Mouse (Mus musculus) midbrain, embryonic 10.5 days (tissue): Measurements from ENCODE around the gene Ciao2a. TPM values are rescaled to one million over a fixed set of nuclear protein-coding genes. Genes with fewer than 3 reads are reported as not detected.

Source experiments
- DNase-seq: peaks from one replicate; pipeline ENCODE4 v3.0.0-alpha.2; 2017; ENCODE audit warnings: low spot score
- H3K27ac ChIP-seq: fragments of 300-500 bp; sonication (generic); replicated peaks from 2 replicates; pipeline ENCODE4 v1.5.1; 2016; ENCODE audit warnings: mild to moderate bottlenecking
- H3K27me3 ChIP-seq: fragments of 300-500 bp; sonication (generic); 2 replicates; pipeline ENCODE4 v1.6.1; 2016; ENCODE audit warnings: low read depth, mild to moderate bottlenecking; ENCODE audit not compliant: poor library complexity, severe bottlenecking
- H3K36me3 ChIP-seq: fragments of 300-500 bp; sonication (generic); 2 replicates; pipeline ENCODE4 v1.6.1; 2016; ENCODE audit warnings: mild to moderate bottlenecking, moderate library complexity
- H3K4me1 ChIP-seq: fragments of 300-500 bp; sonication (generic); 2 replicates; pipeline ENCODE4 v1.6.1; 2016
- H3K4me3 ChIP-seq: fragments of 300-500 bp; sonication (generic); 2 replicates; pipeline ENCODE4 v1.5.1; 2016; ENCODE audit warnings: mild to moderate bottlenecking, moderate library complexity
- H3K9me3 ChIP-seq: fragments of 300-500 bp; sonication (generic); replicated peaks from 2 replicates; pipeline ENCODE4 v1.6.1; 2016; ENCODE audit warnings: mild to moderate bottlenecking
- WGBS: fragments of 180-500 bp; shearing (Covaris S2); methylation state at CpG from one replicate; pipeline ENCODE4 v1.1.7; 2016; 5-methylcytosine and 5-hydroxymethylcytosine counted together
- polyA plus RNA-seq: library from polyadenylated mRNA; unstranded; fragments of >200 nt; fragmentation: Nextera tagmentation; extraction: Ambion mirVana; gene quantifications from 2 replicates; pipeline ENCODE4 v1.2.1, GENCODE M21; 2016

The Ciao2a gene
- polyA plus RNA-seq, 1 experiment from 2014 or later: 156 TPM

DNA sequence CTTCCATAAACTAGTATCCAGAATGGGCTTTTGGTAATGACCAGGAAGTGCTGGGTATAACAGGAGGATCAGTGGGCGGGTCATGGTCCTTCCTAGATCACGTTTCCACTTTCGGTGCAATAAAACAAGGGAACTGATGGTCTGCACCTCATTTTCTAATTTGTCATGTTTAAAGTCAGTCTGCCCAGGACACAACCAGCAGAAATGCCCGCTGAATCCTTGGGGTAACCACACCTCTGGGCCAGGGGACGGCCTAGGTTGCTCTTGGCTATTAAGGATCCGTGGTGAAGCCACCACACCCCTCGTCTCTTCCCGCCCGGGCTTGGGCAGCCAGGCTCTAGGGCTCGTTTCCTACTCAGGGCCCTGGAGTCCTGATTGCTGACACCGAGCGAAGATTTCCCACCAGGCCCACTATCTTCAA, 2.3 kb upstream of the Ciao2a start:
- peaks cover 5% of the 10 kb centered on the region for H3K36me3 ChIP-seq
- H3K27me3 ChIP-seq: no peaks in the 10 kb centered on the region
- under 1% methylated on average over 12 of the region's 12 CpGs for WGBS
- H3K27ac ChIP-seq: peak overlapping the region; percentile 93
- no peaks in the 10 kb centered on the region for H3K9me3 ChIP-seq
- peak overlapping the region; percentile 86 for H3K4me3 ChIP-seq
- DNase-seq: no peak
- peaks cover 44% of the 10 kb centered on the region for H3K4me1 ChIP-seq

- 18% methylated on average over 33 of the region's 33 CpGs for WGBS
- peaks cover 48% of the 10 kb centered on the region for H3K4me1 ChIP-seq
Observed at GRCm38 (mm10) chr9:66124681-66125542, 1.5 kb upstream of the Ciao2a start.

DNA sequence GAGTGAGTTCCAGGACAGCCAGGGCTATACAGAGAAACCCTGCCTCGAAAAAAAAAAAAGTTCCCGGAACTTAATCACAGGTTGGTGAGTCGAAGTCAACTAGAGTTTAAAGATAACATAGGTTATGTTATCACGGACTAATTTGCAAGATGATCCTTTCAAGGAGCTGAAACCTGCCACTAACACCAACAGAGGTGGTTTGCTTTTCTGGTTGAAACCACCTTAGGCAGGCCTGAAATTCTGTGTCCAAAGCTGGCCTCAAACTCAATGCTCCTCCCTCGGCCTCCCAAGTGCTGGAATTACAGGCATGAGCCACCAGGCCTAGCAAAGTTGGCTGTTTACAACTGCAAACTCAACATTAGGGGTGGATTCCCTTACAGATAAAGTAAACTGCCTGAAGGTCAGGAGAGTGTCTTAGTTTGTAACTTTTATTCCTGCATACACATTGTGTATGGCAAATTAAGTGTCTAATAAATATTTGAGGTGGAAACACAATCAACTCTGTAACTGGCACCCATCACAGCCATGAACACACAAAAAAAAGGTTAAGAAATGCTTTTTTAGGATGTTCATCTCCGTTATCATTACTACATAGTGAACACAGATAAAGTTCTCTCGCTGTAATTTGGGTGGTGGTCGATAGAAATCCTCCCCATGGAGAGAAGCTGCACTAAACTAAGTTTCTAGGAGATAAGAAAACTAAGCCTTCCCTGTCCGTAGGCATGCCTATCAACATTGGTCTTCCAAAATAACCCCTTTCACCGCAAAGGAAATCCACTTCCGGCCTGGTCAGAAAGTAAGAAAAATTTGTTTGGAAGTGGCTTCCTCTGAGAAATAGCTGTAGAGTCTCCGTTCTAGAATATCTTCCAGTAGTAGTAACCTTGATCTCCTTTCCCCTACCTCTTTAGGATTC, 612 bp upstream of the Ciao2a start:
- peak overlapping the region; percentile 93 for H3K27ac ChIP-seq
- H3K4me1 ChIP-seq: peaks cover 48% of the 10 kb centered on the region
- no peak for DNase-seq
- H3K36me3 ChIP-seq: peaks cover 12% of the 10 kb centered on the region
- H3K27me3 ChIP-seq: no peaks in the 10 kb centered on the region
- peak overlapping the region; percentile 61 for H3K4me3 ChIP-seq
- H3K9me3 ChIP-seq: no peaks in the 10 kb centered on the region
- WGBS: 67% methylated on average over 12 of the region's 12 CpGs

More at GRCm38 (mm10) chr9:66124681-66125542, 1.5 kb upstream of the Ciao2a start:
- DNase-seq: peak; percentile 99
- H3K36me3 ChIP-seq: peaks cover 5% of the 10 kb centered on the region
- no peaks in the 10 kb centered on the region for H3K9me3 ChIP-seq
- H3K4me3 ChIP-seq: peak overlapping the region; percentile 86
- peak overlapping the region; percentile 93 for H3K27ac ChIP-seq
- no peaks in the 10 kb centered on the region for H3K27me3 ChIP-seq

DNA sequence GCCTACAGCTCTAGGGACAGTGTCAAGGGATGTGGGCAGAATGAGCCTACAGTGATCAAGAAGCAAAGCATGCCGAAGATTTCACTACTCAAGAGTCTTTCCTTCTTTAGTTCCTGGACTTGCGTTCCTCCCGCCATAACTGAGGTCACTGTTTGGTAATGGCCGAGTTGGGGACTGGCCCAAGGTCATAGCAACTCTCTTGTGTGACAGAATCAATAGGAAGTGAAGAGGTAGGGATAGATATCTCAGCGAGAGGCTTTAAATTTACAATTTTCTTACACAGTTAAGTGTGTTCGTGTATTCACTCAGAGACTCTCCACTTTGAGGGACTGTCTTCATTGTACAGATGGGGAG, 759 bp downstream of the Ciao2a start:
- DNase-seq: no peak
- H3K27ac ChIP-seq: peak overlapping the region; percentile 93
- peaks cover 48% of the 10 kb centered on the region for H3K4me1 ChIP-seq
- peaks cover 18% of the 10 kb centered on the region for H3K36me3 ChIP-seq
- H3K9me3 ChIP-seq: no peaks in the 10 kb centered on the region
- peak overlapping the region; percentile 61 for H3K4me3 ChIP-seq
- WGBS: 61% methylated on average over 6 of the region's 6 CpGs
- no peaks in the 10 kb centered on the region for H3K27me3 ChIP-seq

- no peak overlapping the region for H3K27ac ChIP-seq
- H3K4me1 ChIP-seq: peaks cover 46% of the 10 kb centered on the region
- no peak for DNase-seq
- H3K27me3 ChIP-seq: no peaks in the 10 kb centered on the region
- no peaks in the 10 kb centered on the region for H3K9me3 ChIP-seq
- 96% methylated on average over 4 of the region's 4 CpGs for WGBS
- peaks cover 21% of the 10 kb centered on the region for H3K36me3 ChIP-seq
- H3K4me3 ChIP-seq: peak overlapping the region; percentile 61
Observed at GRCm38 (mm10) chr9:66127884-66128283, 1.5 kb downstream of the Ciao2a start.

- no peak for DNase-seq
- Histone ChIP-seq H3K36me3 (peaks cover 55% of the 10 kb centered on the region), H3K27me3 (no peaks in the 10 kb centered on the region), H3K4me1 (peaks cover 18% of the 10 kb centered on the region), H3K27ac (no peak overlapping the region), H3K4me3 (no peak overlapping the region), H3K9me3 (no peaks in the 10 kb centered on the region)
- WGBS: 96% methylated on average over 2 of the region's 2 CpGs
Observed at GRCm38 (mm10) chr9:66131466-66131865, 5.1 kb downstream of the Ciao2a start.

DNA sequence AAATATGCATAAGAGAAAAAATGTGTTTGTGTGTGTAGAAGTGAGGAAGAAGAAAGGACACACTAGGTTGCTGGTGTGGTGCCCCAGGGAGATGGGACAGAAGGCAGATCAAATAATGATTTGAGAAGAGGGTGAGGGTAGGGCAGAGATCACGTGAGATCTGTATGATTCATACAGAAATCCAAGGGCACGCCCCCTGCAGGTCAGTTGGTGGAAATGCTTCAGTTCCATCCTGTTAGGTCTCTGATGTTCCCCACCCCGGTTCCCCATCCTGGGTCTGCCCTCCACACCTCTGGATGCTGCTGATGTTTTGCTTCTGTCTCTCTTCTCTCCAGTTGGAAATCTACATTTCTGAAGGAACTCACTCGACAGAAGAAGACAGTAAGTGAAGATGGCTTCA, 9.6 kb downstream of the Ciao2a start:
- no peak overlapping the region for H3K27ac ChIP-seq

DNA sequence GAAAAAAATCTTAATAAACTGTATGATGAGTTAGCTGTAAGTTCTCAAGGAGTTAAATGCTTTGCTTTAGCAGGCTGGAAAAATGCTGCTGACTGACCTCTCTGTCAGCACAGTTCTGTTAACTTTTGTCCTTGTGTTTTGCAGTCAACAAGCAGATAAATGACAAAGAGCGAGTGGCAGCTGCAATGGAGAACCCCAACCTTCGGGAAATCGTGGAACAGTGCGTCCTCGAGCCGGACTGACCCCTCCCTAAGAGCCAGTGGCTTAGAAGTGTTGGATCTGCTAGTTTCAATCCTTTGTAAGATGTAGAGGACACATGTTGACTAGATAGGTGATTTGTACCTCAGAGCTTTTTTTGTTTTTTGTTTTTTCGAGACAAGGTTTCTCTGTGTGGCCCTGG, 11.8 kb downstream of the Ciao2a start:
- DNase-seq: no peak
- H3K27me3 ChIP-seq: no peaks in the 10 kb centered on the region
- H3K4me1 ChIP-seq: no peaks in the 10 kb centered on the region
- no peak overlapping the region for H3K4me3 ChIP-seq
- 94% methylated on average over 7 of the region's 7 CpGs for WGBS
- no peak overlapping the region for H3K27ac ChIP-seq
- no peaks in the 10 kb centered on the region for H3K9me3 ChIP-seq
- peaks cover 75% of the 10 kb centered on the region for H3K36me3 ChIP-seq

More for the DNA sequence above, 9.6 kb downstream of the Ciao2a start:
- Histone ChIP-seq H3K27me3 (no peaks in the 10 kb centered on the region), H3K36me3 (peaks cover 90% of the 10 kb centered on the region), H3K9me3 (no peaks in the 10 kb centered on the region), H3K4me1 (no peaks in the 10 kb centered on the region), H3K4me3 (no peak overlapping the region)
- DNase-seq: peak; percentile 24
- 61% methylated on average over 4 of the region's 4 CpGs for WGBS

DNA sequence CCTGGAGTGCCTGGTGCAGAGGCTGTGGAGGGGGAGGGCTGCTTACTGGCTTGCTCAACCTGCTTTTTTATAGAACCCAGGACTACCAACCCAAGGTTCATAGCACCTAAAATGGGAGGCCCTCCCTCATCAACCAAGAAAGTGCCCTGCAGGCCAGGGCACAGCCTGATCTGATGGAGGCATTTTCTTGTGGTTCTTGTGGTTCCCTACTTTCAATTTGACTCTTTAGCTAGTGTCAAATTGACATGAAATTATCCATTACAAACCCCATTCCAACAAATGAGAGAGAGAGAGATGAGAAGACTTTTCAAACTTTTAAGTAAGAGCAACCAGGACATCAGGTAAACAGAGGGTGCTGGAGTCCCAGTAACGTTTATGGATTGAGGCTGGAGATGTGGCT, 15.9 kb downstream of the Ciao2a start:
- no peak for DNase-seq
- Histone ChIP-seq H3K4me3 (no peak overlapping the region), H3K27ac (no peak overlapping the region), H3K36me3 (peaks cover 36% of the 10 kb centered on the region), H3K9me3 (no peaks in the 10 kb centered on the region), H3K4me1 (no peaks in the 10 kb centered on the region), H3K27me3 (no peaks in the 10 kb centered on the region)
- WGBS: 74% methylated on average over 1 of the region's 1 CpGs

- peak; percentile 71 for DNase-seq
- Histone ChIP-seq H3K9me3 (no peaks in the 10 kb centered on the region), H3K4me1 (no peaks in the 10 kb centered on the region), H3K4me3 (no peak overlapping the region), H3K27me3 (no peaks in the 10 kb centered on the region), H3K36me3 (peaks cover 16% of the 10 kb centered on the region), H3K27ac (no peak overlapping the region)
- WGBS: 15% methylated on average over 6 of the region's 6 CpGs
Observed at GRCm38 (mm10) chr9:66144248-66144647, 17.8 kb downstream of the Ciao2a start.

- H3K27ac ChIP-seq: no peak overlapping the region
Observed at GRCm38 (mm10) chr9:66146141-66146540, 19.7 kb downstream of the Ciao2a start.

GRCm38 (mm10) chr9:66152011-66152410, 25.6 kb downstream of the Ciao2a start:
- Histone ChIP-seq H3K27ac (no peak overlapping the region), H3K27me3 (peaks cover 27% of the 10 kb centered on the region), H3K4me1 (peaks cover 9% of the 10 kb centered on the region; the same call in 1 of the 2 replicates), H3K36me3 (no peaks in the 10 kb centered on the region), H3K4me3 (no peak overlapping the region), H3K9me3 (no peaks in the 10 kb centered on the region)
- no peak for DNase-seq
- WGBS: 73% methylated on average over 9 of the region's 9 CpGs

More at GRCm38 (mm10) chr9:66146141-66146540, 19.7 kb downstream of the Ciao2a start:
- Histone ChIP-seq H3K4me1 (no peaks in the 10 kb centered on the region), H3K36me3 (no peaks in the 10 kb centered on the region), H3K4me3 (no peak overlapping the region), H3K27me3 (no peaks in the 10 kb centered on the region), H3K9me3 (no peaks in the 10 kb centered on the region)
- no peak for DNase-seq
